Mouse (Mus musculus) hindbrain, postnatal 0 days (tissue): ENCODE results near the gene Nrde2. TPM values are rescaled to one million over a fixed set of nuclear protein-coding genes. Genes with fewer than 3 reads are reported as not detected.

Source experiments
- ATAC-seq: fragments of 200-750 bp; cut with Nextera tagmentation; 2 replicates; pipeline ENCODE4 v1.8.0; 2017; ENCODE audit warnings: mild to moderate bottlenecking, moderate TSS enrichment, moderate library complexity
- DNase-seq: peaks from one replicate; pipeline ENCODE4 v3.0.0-alpha.2; 2015; ENCODE audit warnings: low spot score
- H3K27ac ChIP-seq: fragments of 300-500 bp; sonication (generic); 2 replicates; pipeline ENCODE4 v1.5.1; 2014; ENCODE audit warnings: mild to moderate bottlenecking
- H3K27me3 ChIP-seq: fragments of 300-500 bp; sonication (generic); 2 replicates; pipeline ENCODE4 v1.6.1; 2014; ENCODE audit warnings: low read length, mixed read lengths; ENCODE audit not compliant: insufficient read depth
- H3K36me3 ChIP-seq: fragments of 300-500 bp; sonication (generic); 2 replicates; pipeline ENCODE4 v1.6.1; 2014; ENCODE audit warnings: low read length, mixed read lengths; ENCODE audit not compliant: insufficient read depth
- H3K4me1 ChIP-seq: fragments of 300-500 bp; sonication (generic); 2 replicates; pipeline ENCODE4 v1.6.1; 2014; ENCODE audit warnings: antibody characterized with exemption, low read length, mixed read lengths; ENCODE audit not compliant: insufficient read depth
- H3K4me2 ChIP-seq: fragments of 300-500 bp; sonication (generic); 2 replicates; pipeline ENCODE4 v1.6.1; 2014; ENCODE audit warnings: low read depth, mild to moderate bottlenecking, low read length, moderate library complexity, mixed read lengths
- H3K4me3 ChIP-seq: fragments of 300-500 bp; sonication (generic); 2 replicates; pipeline ENCODE4 v1.5.1; 2014; ENCODE audit warnings: low read length
- H3K9ac ChIP-seq: fragments of 300-500 bp; sonication (generic); replicated peaks from 2 replicates; pipeline ENCODE4 v1.6.1; 2014; ENCODE audit warnings: mild to moderate bottlenecking, low read length, moderate library complexity, mixed read lengths
- H3K9me3 ChIP-seq: fragments of 300-500 bp; sonication (generic); 2 replicates; pipeline ENCODE4 v1.6.1; 2016; ENCODE audit warnings: low read length, mixed read lengths
- CTCF ChIP-seq: IDR thresholded peaks from 2 replicates; pipeline ENCODE4 v1.5.1; 2016; ENCODE audit warnings: antibody characterized with exemption, control low read depth, low read depth
- WGBS: fragments of 180-500 bp; shearing (Covaris S2); extraction: QIAGEN DNeasy Blood & Tissue Kit; methylation state at CpG from one replicate; pipeline ENCODE4 v1.1.7; 2014; 5-methylcytosine and 5-hydroxymethylcytosine counted together
- polyA plus RNA-seq: library from polyadenylated mRNA; unstranded; fragments of >200 nt; fragmentation: Nextera tagmentation; extraction: Ambion mirVana; gene quantifications from 2 replicates; pipeline ENCODE4 v1.2.1, GENCODE M21; 2015
- total RNA-seq: library from RNA; depleted of rRNA; stranded (reverse); fragments of >200 nt; gene quantifications from 2 replicates; pipeline ENCODE4 v1.2.3, GENCODE M21; 2014; rRNA removed

The Nrde2 gene
- total RNA-seq (20.2 and 20.5 TPM in 2 replicates), polyA plus RNA-seq (11.8 and 13.6 TPM in 2 replicates)

- Histone ChIP-seq H3K4me1 (no peaks in the 10 kb centered on the region), H3K4me2 (peak within 1 kb of the TSS; percentile 63), H3K4me3 (peak within 1 kb of the TSS; percentile 52), H3K9ac (peak within 1 kb of the TSS; percentile 60), H3K9me3 (no peaks in the 10 kb centered on the region), H3K36me3 (no peaks in the 10 kb centered on the region; the same call in 1 of the 2 replicates), H3K27ac (peak within 1 kb of the TSS; percentile 79), H3K27me3 (no peaks in the 10 kb centered on the region)
- under 1% methylated on average over 26 of the region's 26 CpGs for WGBS
- ATAC-seq (peak; percentile 98), DNase-seq (peak; percentile 94)
- TF ChIP-seq CTCF = 0 out of 2 replicates have a peak, but pooled peaks have one; percentile 18
These were observed at the start of gene Nrde2 for GRCm38 (mm10) chr12:100159261-100159975. TSS of gene Nrde2 (minus strand) at chr12:100159653.

- Histone ChIP-seq H3K27me3 (no peaks in the 10 kb centered on the region), H3K36me3 (peaks cover 54% of the 10 kb centered on the region), H3K27ac (no peak overlapping the region), H3K4me1 (peaks cover 5% of the 10 kb centered on the region; the same call in 1 of the 2 replicates), H3K4me3 (no peak overlapping the region), H3K4me2 (no peak overlapping the region), H3K9ac (no peak overlapping the region), H3K9me3 (no peaks in the 10 kb centered on the region)
- no peak for TF ChIP-seq CTCF
- ATAC-seq (no peak), DNase-seq (no peak)
- WGBS = 84% methylated on average over 5 of the region's 5 CpGs
These were observed 47.5 kb upstream of the Nrde2 start for GRCm38 (mm10) chr12:100206926-100207325.

GRCm38 (mm10) chr12:100206521-100206920 lies 47.1 kb upstream of the Nrde2 start:
- peaks cover 54% of the 10 kb centered on the region for H3K36me3 ChIP-seq
- WGBS = 94% methylated on average over 3 of the region's 3 CpGs
- no peak overlapping the region for H3K27ac ChIP-seq
- DNase-seq (no peak), ATAC-seq (no peak)
- H3K4me2 ChIP-seq = no peak overlapping the region
- no peak for TF ChIP-seq CTCF
- no peak overlapping the region for H3K9ac ChIP-seq
- peaks cover 5% of the 10 kb centered on the region; the same call in 1 of the 2 replicates for H3K4me1 ChIP-seq
- H3K4me3 ChIP-seq = no peak overlapping the region
- no peaks in the 10 kb centered on the region for H3K9me3 ChIP-seq
- H3K27me3 ChIP-seq = no peaks in the 10 kb centered on the region

GRCm38 (mm10) chr12:100205156-100205555 lies 45.7 kb upstream of the Nrde2 start:
- no peaks in the 10 kb centered on the region for H3K27me3 ChIP-seq
- H3K9ac ChIP-seq = no peak overlapping the region
- peaks cover 54% of the 10 kb centered on the region for H3K36me3 ChIP-seq
- TF ChIP-seq CTCF = no peak
- H3K27ac ChIP-seq = no peak overlapping the region
- H3K4me1 ChIP-seq = peaks cover 5% of the 10 kb centered on the region; the same call in 1 of the 2 replicates
- 92% methylated on average over 8 of the region's 8 CpGs for WGBS
- no peak overlapping the region for H3K4me2 ChIP-seq
- ATAC-seq = no peak
- no peak for DNase-seq
- no peaks in the 10 kb centered on the region for H3K9me3 ChIP-seq
- no peak overlapping the region for H3K4me3 ChIP-seq

- 43% methylated on average over 3 of the region's 3 CpGs for WGBS
- no peak for ATAC-seq
- H3K9ac ChIP-seq = no peak overlapping the region
- H3K27ac ChIP-seq = no peak overlapping the region
- no peak for DNase-seq
- H3K9me3 ChIP-seq = no peaks in the 10 kb centered on the region
- no peak overlapping the region for H3K4me3 ChIP-seq
- peaks cover 5% of the 10 kb centered on the region; the same call in 1 of the 2 replicates for H3K4me1 ChIP-seq
- H3K4me2 ChIP-seq = no peak overlapping the region
- H3K27me3 ChIP-seq = no peaks in the 10 kb centered on the region
- peaks cover 49% of the 10 kb centered on the region for H3K36me3 ChIP-seq
- no peak for TF ChIP-seq CTCF
These were observed 44.3 kb upstream of the Nrde2 start for GRCm38 (mm10) chr12:100203759-100204158.

- no peaks in the 10 kb centered on the region for H3K9me3 ChIP-seq
- peak; percentile 100 for TF ChIP-seq CTCF
- H3K27ac ChIP-seq = 0 out of 2 replicates have a peak overlapping the region, but pooled peaks have one; percentile 88
- H3K4me1 ChIP-seq = peaks cover 5% of the 10 kb centered on the region; the same call in 1 of the 2 replicates
- peak; percentile 99 for DNase-seq
- H3K4me2 ChIP-seq = peak overlapping the region; percentile 84
- peaks cover 36% of the 10 kb centered on the region for H3K36me3 ChIP-seq
- ATAC-seq = peak; percentile 61
- H3K27me3 ChIP-seq = no peaks in the 10 kb centered on the region
- peak overlapping the region; percentile 99; the same call in 1 of the 2 replicates for H3K9ac ChIP-seq
- WGBS = under 1% methylated on average over 13 of the region's 13 CpGs
- peak overlapping the region; percentile 98 for H3K4me3 ChIP-seq
These were observed 42.4 kb upstream of the Nrde2 start for GRCm38 (mm10) chr12:100201838-100202237.

- Histone ChIP-seq H3K4me3 (peak overlapping the region; percentile 98), H3K9me3 (no peaks in the 10 kb centered on the region), H3K4me1 (peaks cover 5% of the 10 kb centered on the region; the same call in 1 of the 2 replicates), H3K36me3 (peaks cover 31% of the 10 kb centered on the region), H3K9ac (peak overlapping the region; percentile 99; the same call in 1 of the 2 replicates), H3K27me3 (no peaks in the 10 kb centered on the region), H3K4me2 (peak overlapping the region; percentile 84), H3K27ac (peak overlapping the region; percentile 88)
- TF ChIP-seq CTCF = no peak
- ATAC-seq = no peak
- no peak for DNase-seq
- 18% methylated on average over 4 of the region's 4 CpGs for WGBS
These were observed 41.9 kb upstream of the Nrde2 start for GRCm38 (mm10) chr12:100201363-100201711.
